Mouse (Mus musculus): ENCODE data around the gene Gm14403. TPM values are rescaled to one million over a fixed set of nuclear protein-coding genes. Genes with fewer than 3 reads are reported as not detected.
A peak's percentile ranks its signal among the peaks of the same experiment; 100 is the strongest.
"Not testable (repeated sequence)": the region's sequence is repeated elsewhere in the genome, so short reads cannot be mapped to it uniquely, and the experiment has no call there.

Gm14403 gene
- polyA plus RNA-seq (2014; fragmentation: Nextera tagmentation; extraction: Ambion mirVana), result 3.5 and 4.2 TPM in 2 replicates

GRCm38 (mm10) chr2:177498067-177498466 lies at the start of gene Gm14403:
Gm14403 (plus strand) TSS chr2:177498215.
- H3K27me3 ChIP-seq (ENCODE audit: control insufficient read depth, insufficient read depth, low read length); H3K9me3 ChIP-seq (ENCODE audit: control insufficient read depth, low read length); H3K4me2 ChIP-seq (ENCODE audit: low read depth); H3K27ac ChIP-seq (ENCODE audit: low read depth, low read length); H3K36me3 ChIP-seq (ENCODE audit: control insufficient read depth, insufficient read depth, low read length); ATAC-seq (ENCODE audit: insufficient read depth, low FRiP score, low TSS enrichment); H3K9ac ChIP-seq (ENCODE audit: low read length); H3K4me1 ChIP-seq (ENCODE audit: control insufficient read depth, insufficient read depth, low read length): not testable (repeated sequence)
- 27% methylated on average over 7 of the region's 7 CpGs for WGBS
- peak; percentile 21 for DNase-seq (ENCODE audit: low spot score)
- peak within 1 kb of the TSS; percentile 20; the same call in 1 of the 2 replicates for H3K4me3 ChIP-seq (ENCODE audit: low read depth, low read length)

GRCm38 (mm10) chr2:177464676-177465075 lies 33.3 kb upstream of the Gm14403 start, which contains the start of gene Zfp970:
Zfp970 (plus strand) TSS chr2:177464733.
- ATAC-seq (ENCODE audit: insufficient read depth, low FRiP score, low TSS enrichment); H3K27ac ChIP-seq (ENCODE audit: low read depth, low read length); H3K36me3 ChIP-seq (ENCODE audit: control insufficient read depth, insufficient read depth, low read length); H3K4me2 ChIP-seq (ENCODE audit: low read depth); H3K27me3 ChIP-seq (ENCODE audit: control insufficient read depth, insufficient read depth, low read length); H3K9me3 ChIP-seq (ENCODE audit: control insufficient read depth, low read length); H3K4me1 ChIP-seq (ENCODE audit: control insufficient read depth, insufficient read depth, low read length); H3K9ac ChIP-seq (ENCODE audit: low read length): not testable (repeated sequence)
- 9% methylated on average over 8 of the region's 9 CpGs for WGBS
- peak within 1 kb of the TSS; percentile 20; the same call in 1 of the 2 replicates for H3K4me3 ChIP-seq (ENCODE audit: low read depth, low read length)
- peak; percentile 11 for DNase-seq (ENCODE audit: low spot score)

GRCm38 (mm10) chr2:177468222-177468621 lies 29.8 kb upstream of the Gm14403 start:
- H3K36me3 ChIP-seq (ENCODE audit: control insufficient read depth, insufficient read depth, low read length); H3K27ac ChIP-seq (ENCODE audit: low read depth, low read length); H3K27me3 ChIP-seq (ENCODE audit: control insufficient read depth, insufficient read depth, low read length); H3K9me3 ChIP-seq (ENCODE audit: control insufficient read depth, low read length); H3K4me2 ChIP-seq (ENCODE audit: low read depth); H3K4me3 ChIP-seq (ENCODE audit: low read depth, low read length); ATAC-seq (ENCODE audit: insufficient read depth, low FRiP score, low TSS enrichment); H3K4me1 ChIP-seq (ENCODE audit: control insufficient read depth, insufficient read depth, low read length); H3K9ac ChIP-seq (ENCODE audit: low read length); DNase-seq (ENCODE audit: low spot score): not testable (repeated sequence)

GRCm38 (mm10) chr2:177472261-177472660 lies 25.8 kb upstream of the Gm14403 start:
- not testable (repeated sequence) for H3K36me3 ChIP-seq (ENCODE audit: control insufficient read depth, insufficient read depth, low read length); ATAC-seq (ENCODE audit: insufficient read depth, low FRiP score, low TSS enrichment); DNase-seq (ENCODE audit: low spot score); H3K4me3 ChIP-seq (ENCODE audit: low read depth, low read length); H3K27ac ChIP-seq (ENCODE audit: low read depth, low read length); H3K4me2 ChIP-seq (ENCODE audit: low read depth); H3K9me3 ChIP-seq (ENCODE audit: control insufficient read depth, low read length); H3K27me3 ChIP-seq (ENCODE audit: control insufficient read depth, insufficient read depth, low read length); H3K9ac ChIP-seq (ENCODE audit: low read length); H3K4me1 ChIP-seq (ENCODE audit: control insufficient read depth, insufficient read depth, low read length)
- 86% methylated on average over 5 of the region's 10 CpGs for WGBS

- WGBS, result 82% methylated on average over 1 of the region's 1 CpGs
- not testable (repeated sequence) for H3K9ac ChIP-seq (ENCODE audit: low read length); H3K4me2 ChIP-seq (ENCODE audit: low read depth); DNase-seq (ENCODE audit: low spot score); H3K9me3 ChIP-seq (ENCODE audit: control insufficient read depth, low read length); ATAC-seq (ENCODE audit: insufficient read depth, low FRiP score, low TSS enrichment); H3K4me1 ChIP-seq (ENCODE audit: control insufficient read depth, insufficient read depth, low read length); H3K27ac ChIP-seq (ENCODE audit: low read depth, low read length); H3K27me3 ChIP-seq (ENCODE audit: control insufficient read depth, insufficient read depth, low read length); H3K36me3 ChIP-seq (ENCODE audit: control insufficient read depth, insufficient read depth, low read length); H3K4me3 ChIP-seq (ENCODE audit: low read depth, low read length)
Observed at GRCm38 (mm10) chr2:177481971-177482370, 16.0 kb upstream of the Gm14403 start.

- not testable (repeated sequence) for ATAC-seq (ENCODE audit: insufficient read depth, low FRiP score, low TSS enrichment); H3K36me3 ChIP-seq (ENCODE audit: control insufficient read depth, insufficient read depth, low read length); H3K4me1 ChIP-seq (ENCODE audit: control insufficient read depth, insufficient read depth, low read length); H3K9me3 ChIP-seq (ENCODE audit: control insufficient read depth, low read length); DNase-seq (ENCODE audit: low spot score); H3K4me3 ChIP-seq (ENCODE audit: low read depth, low read length); H3K9ac ChIP-seq (ENCODE audit: low read length); H3K4me2 ChIP-seq (ENCODE audit: low read depth); H3K27ac ChIP-seq (ENCODE audit: low read depth, low read length); H3K27me3 ChIP-seq (ENCODE audit: control insufficient read depth, insufficient read depth, low read length)
- WGBS, result 88% methylated on average over 11 of the region's 11 CpGs
Observed at GRCm38 (mm10) chr2:177483238-177483948, 14.6 kb upstream of the Gm14403 start.

GRCm38 (mm10) chr2:177499182-177499581 lies 1.2 kb downstream of the Gm14403 start:
- WGBS, result 65% methylated on average over 1 of the region's 1 CpGs
- H3K9me3 ChIP-seq (ENCODE audit: control insufficient read depth, low read length); H3K27me3 ChIP-seq (ENCODE audit: control insufficient read depth, insufficient read depth, low read length); H3K4me1 ChIP-seq (ENCODE audit: control insufficient read depth, insufficient read depth, low read length); H3K9ac ChIP-seq (ENCODE audit: low read length); H3K36me3 ChIP-seq (ENCODE audit: control insufficient read depth, insufficient read depth, low read length); H3K4me2 ChIP-seq (ENCODE audit: low read depth); ATAC-seq (ENCODE audit: insufficient read depth, low FRiP score, low TSS enrichment); H3K27ac ChIP-seq (ENCODE audit: low read depth, low read length); H3K4me3 ChIP-seq (ENCODE audit: low read depth, low read length); DNase-seq (ENCODE audit: low spot score): not testable (repeated sequence)

- WGBS, result 92% methylated on average over 1 of the region's 1 CpGs
- not testable (repeated sequence) for DNase-seq (ENCODE audit: low spot score)
Observed at GRCm38 (mm10) chr2:177505211-177505719, 7.2 kb downstream of the Gm14403 start.

GRCm38 (mm10) chr2:177511381-177511780 lies 13.4 kb downstream of the Gm14403 start:
- DNase-seq (ENCODE audit: low spot score); ATAC-seq (ENCODE audit: insufficient read depth, low FRiP score, low TSS enrichment); H3K4me1 ChIP-seq (ENCODE audit: control insufficient read depth, insufficient read depth, low read length); H3K27me3 ChIP-seq (ENCODE audit: control insufficient read depth, insufficient read depth, low read length); H3K9me3 ChIP-seq (ENCODE audit: control insufficient read depth, low read length); H3K9ac ChIP-seq (ENCODE audit: low read length); H3K4me2 ChIP-seq (ENCODE audit: low read depth); H3K4me3 ChIP-seq (ENCODE audit: low read depth, low read length); H3K27ac ChIP-seq (ENCODE audit: low read depth, low read length); H3K36me3 ChIP-seq (ENCODE audit: control insufficient read depth, insufficient read depth, low read length): not testable (repeated sequence)
- WGBS, result 73% methylated on average over 4 of the region's 4 CpGs

More at GRCm38 (mm10) chr2:177505211-177505719, 7.2 kb downstream of the Gm14403 start:
- H3K9ac ChIP-seq (ENCODE audit: low read length); ATAC-seq (ENCODE audit: insufficient read depth, low FRiP score, low TSS enrichment); H3K4me1 ChIP-seq (ENCODE audit: control insufficient read depth, insufficient read depth, low read length); H3K9me3 ChIP-seq (ENCODE audit: control insufficient read depth, low read length); H3K4me2 ChIP-seq (ENCODE audit: low read depth); H3K27me3 ChIP-seq (ENCODE audit: control insufficient read depth, insufficient read depth, low read length); H3K27ac ChIP-seq (ENCODE audit: low read depth, low read length); H3K36me3 ChIP-seq (ENCODE audit: control insufficient read depth, insufficient read depth, low read length); H3K4me3 ChIP-seq (ENCODE audit: low read depth, low read length): not testable (repeated sequence)
